Mouse (Mus musculus): ENCODE data around the gene Gstt1. TPM values are rescaled to one million over a fixed set of nuclear protein-coding genes. Genes with fewer than 3 reads are reported as not detected.
"Not testable (repeated sequence)": the region's sequence is repeated elsewhere in the genome, so short reads cannot be mapped to it uniquely, and the experiment has no call there.

The Gstt1 gene
- polyA plus RNA-seq (2012; rRNA removed), result 15.4 and 19.2 TPM in 2 replicates

DNA sequence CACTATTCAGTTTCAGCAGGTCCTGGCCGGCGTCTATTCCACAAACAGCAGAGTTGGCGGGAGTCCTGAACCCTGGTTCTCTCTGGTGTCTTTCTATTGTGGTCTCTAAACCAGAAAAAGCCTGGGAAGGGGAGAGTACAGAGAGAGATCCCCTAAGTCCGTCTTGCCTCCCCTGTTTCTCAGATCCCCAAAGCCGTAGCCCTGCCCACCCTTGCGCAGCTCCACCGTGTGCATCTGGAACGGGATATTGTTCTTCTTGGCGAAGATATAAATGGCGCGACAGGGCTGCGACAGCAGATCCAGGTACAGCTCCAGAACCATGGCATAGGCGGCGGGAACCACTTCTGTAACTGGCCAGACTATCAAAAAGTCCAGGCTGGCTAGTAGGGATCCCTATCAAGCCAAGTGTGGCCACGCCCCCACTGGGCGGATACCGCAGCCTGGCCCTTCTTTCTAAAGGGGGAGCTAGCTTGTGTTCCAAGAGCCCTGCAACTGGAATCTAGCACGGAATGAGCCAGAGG is at the start of gene Gstt1:
TSS of gene Gstt1 (minus strand) at position 409 of the 521 bp plus-strand sequence.
- 4% methylated on average over 18 of the region's 18 CpGs for WGBS
- Histone ChIP-seq H3K36me3 (ENCODE audit: control insufficient read depth, insufficient read depth, low read length) (no peaks in the 10 kb centered on the region), H3K4me3 (ENCODE audit: control insufficient read depth, insufficient read depth, low read length) (peak within 1 kb of the TSS; percentile 44), H3K4me1 (replicated peaks; ENCODE audit: control insufficient read depth, insufficient read depth, low read length) (peaks cover 13% of the 10 kb centered on the region), H3K27ac (ENCODE audit: control insufficient read depth, insufficient read depth, low read length) (no peak within 1 kb of the TSS), H3K27me3 (ENCODE audit: control insufficient read depth, insufficient read depth, low read length) (no peaks in the 10 kb centered on the region)
- DNase-seq, result no peak
- TF ChIP-seq CTCF (IDR thresholded peaks at IDR 0.05; ENCODE audit: borderline replicate concordance, control insufficient read depth, extremely low read depth, insufficient read depth, low read length, poor library complexity), result no peak
- TF ChIP-seq POLR2A (IDR thresholded peaks at IDR 0.05; ENCODE audit: control insufficient read depth, extremely low read depth, insufficient read depth, low read length, poor library complexity), result no peak

DNA sequence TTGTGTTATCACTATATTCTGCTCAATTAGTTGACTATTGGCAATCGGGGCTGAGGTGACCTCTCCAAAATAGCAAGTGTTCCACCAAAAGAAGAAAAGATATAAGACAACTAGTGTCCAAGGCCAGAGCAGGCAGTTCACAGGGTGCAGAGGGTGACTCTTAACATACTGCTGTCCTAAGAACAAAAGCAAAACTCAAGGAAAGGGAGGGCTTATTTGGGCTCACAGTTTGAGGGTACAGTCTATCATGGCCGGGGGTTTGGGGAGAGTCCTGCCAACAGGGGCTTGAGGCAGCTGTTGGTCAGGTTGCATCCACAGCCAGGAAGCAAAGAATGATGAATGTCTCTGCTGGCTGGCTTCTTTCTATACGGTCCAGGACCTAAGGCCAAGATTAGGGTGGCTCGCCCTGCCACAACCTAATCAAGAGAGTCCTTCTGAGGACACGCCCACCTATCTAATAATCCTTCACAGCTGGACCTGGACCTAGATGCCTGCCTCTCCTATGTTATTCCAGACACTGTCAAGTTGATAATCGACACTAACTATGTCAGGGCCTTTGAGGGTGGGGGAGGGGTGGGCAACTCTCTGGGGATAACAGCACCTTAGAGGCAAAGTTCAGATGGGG is 47.0 kb upstream of the Gstt1 start:
- Histone ChIP-seq H3K27me3 (ENCODE audit: control insufficient read depth, insufficient read depth, low read length) (no peaks in the 10 kb centered on the region), H3K36me3 (ENCODE audit: control insufficient read depth, insufficient read depth, low read length) (no peaks in the 10 kb centered on the region), H3K4me3 (ENCODE audit: control insufficient read depth, insufficient read depth, low read length) (no peak overlapping the region), H3K27ac (ENCODE audit: control insufficient read depth, insufficient read depth, low read length) (no peak overlapping the region), H3K4me1 (replicated peaks; ENCODE audit: control insufficient read depth, insufficient read depth, low read length) (peaks cover 15% of the 10 kb centered on the region)
- DNase-seq, result no peak
- 90% methylated on average over 6 of the region's 6 CpGs for WGBS
- no peak for TF ChIP-seq CTCF (IDR thresholded peaks at IDR 0.05; ENCODE audit: borderline replicate concordance, control insufficient read depth, extremely low read depth, insufficient read depth, low read length, poor library complexity)
- TF ChIP-seq POLR2A (IDR thresholded peaks at IDR 0.05; ENCODE audit: control insufficient read depth, extremely low read depth, insufficient read depth, low read length, poor library complexity), result no peak

DNA sequence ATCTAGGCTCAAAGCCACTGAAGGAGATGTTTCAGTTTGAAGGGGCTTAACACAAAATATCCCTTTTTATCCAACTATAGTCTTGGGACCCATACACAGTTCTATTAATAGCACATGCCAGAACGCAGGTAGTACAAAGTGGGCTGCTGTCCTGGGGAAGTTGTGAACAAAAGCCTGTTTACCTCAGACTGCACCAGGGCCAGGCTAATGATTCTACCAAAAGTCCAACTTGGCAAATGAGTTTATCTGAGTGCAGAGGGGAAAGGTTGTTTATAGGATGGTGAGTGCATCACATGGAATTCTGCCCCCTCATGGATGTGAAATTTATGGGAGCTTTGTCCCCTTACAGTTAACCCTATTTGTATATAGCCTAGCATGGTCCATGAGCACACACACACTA is 46.4 kb upstream of the Gstt1 start:
- no peak for DNase-seq
- no peaks in the 10 kb centered on the region for H3K36me3 ChIP-seq (ENCODE audit: control insufficient read depth, insufficient read depth, low read length)
- peaks cover 15% of the 10 kb centered on the region for H3K4me1 ChIP-seq (replicated peaks; ENCODE audit: control insufficient read depth, insufficient read depth, low read length)
- H3K27ac ChIP-seq (ENCODE audit: control insufficient read depth, insufficient read depth, low read length), result no peak overlapping the region
- TF ChIP-seq CTCF (IDR thresholded peaks at IDR 0.05; ENCODE audit: borderline replicate concordance, control insufficient read depth, extremely low read depth, insufficient read depth, low read length, poor library complexity) (no peak), POLR2A (IDR thresholded peaks at IDR 0.05; ENCODE audit: control insufficient read depth, extremely low read depth, insufficient read depth, low read length, poor library complexity) (no peak)
- 94% methylated on average over 1 of the region's 1 CpGs for WGBS
- H3K27me3 ChIP-seq (ENCODE audit: control insufficient read depth, insufficient read depth, low read length), result no peaks in the 10 kb centered on the region
- no peak overlapping the region for H3K4me3 ChIP-seq (ENCODE audit: control insufficient read depth, insufficient read depth, low read length)

DNA sequence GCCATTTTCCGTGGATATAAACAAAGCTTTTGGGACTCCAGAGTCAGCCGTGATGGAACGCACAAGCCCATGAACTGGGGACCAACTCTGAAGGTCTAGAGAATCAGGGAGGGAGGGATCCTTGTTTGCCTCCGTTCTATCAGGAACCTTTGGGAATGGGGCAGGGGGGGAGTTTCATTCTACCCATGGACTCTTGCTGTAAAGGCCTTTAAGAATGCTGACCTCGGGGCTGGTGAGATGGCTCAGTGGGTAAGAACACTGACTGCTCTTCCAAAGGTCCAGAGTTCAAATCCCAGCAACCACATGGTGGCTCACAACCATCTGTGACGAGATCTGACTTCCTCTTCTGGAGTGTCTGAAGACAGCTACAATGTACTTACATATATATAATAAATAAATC is 45.5 kb upstream of the Gstt1 start:
- H3K36me3 ChIP-seq (ENCODE audit: control insufficient read depth, insufficient read depth, low read length); H3K27ac ChIP-seq (ENCODE audit: control insufficient read depth, insufficient read depth, low read length); H3K4me3 ChIP-seq (ENCODE audit: control insufficient read depth, insufficient read depth, low read length); H3K27me3 ChIP-seq (ENCODE audit: control insufficient read depth, insufficient read depth, low read length); DNase-seq: not testable (repeated sequence)
- peaks cover 15% of the 10 kb centered on the region for H3K4me1 ChIP-seq (replicated peaks; ENCODE audit: control insufficient read depth, insufficient read depth, low read length)
- 85% methylated on average over 6 of the region's 6 CpGs for WGBS

DNA sequence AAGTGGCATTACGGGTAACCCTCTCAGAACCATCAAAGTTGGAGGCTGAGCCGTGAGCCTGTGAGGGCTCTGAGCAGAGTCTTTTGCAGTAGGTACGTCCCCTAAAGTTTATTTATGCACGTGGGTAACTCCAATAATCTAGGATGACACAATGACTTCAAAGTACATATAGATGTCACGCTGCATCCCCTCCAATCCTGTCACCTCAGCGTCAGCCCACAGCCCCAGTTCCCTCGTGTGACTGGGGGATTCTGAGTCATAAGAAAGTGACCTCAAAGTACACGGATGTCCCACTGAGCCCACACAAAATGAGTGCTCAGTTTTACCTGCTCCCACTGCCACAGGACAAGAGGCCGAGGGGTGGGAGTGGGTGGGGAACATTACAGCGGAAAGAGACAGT is 40.7 kb upstream of the Gstt1 start:
- Histone ChIP-seq H3K4me1 (replicated peaks; ENCODE audit: control insufficient read depth, insufficient read depth, low read length) (peaks cover 12% of the 10 kb centered on the region), H3K4me3 (ENCODE audit: control insufficient read depth, insufficient read depth, low read length) (no peak overlapping the region), H3K27ac (ENCODE audit: control insufficient read depth, insufficient read depth, low read length) (no peak overlapping the region), H3K36me3 (ENCODE audit: control insufficient read depth, insufficient read depth, low read length) (no peaks in the 10 kb centered on the region), H3K27me3 (ENCODE audit: control insufficient read depth, insufficient read depth, low read length) (no peaks in the 10 kb centered on the region)
- no peak for TF ChIP-seq POLR2A (IDR thresholded peaks at IDR 0.05; ENCODE audit: control insufficient read depth, extremely low read depth, insufficient read depth, low read length, poor library complexity)
- 86% methylated on average over 10 of the region's 10 CpGs for WGBS
- no peak for DNase-seq

DNA sequence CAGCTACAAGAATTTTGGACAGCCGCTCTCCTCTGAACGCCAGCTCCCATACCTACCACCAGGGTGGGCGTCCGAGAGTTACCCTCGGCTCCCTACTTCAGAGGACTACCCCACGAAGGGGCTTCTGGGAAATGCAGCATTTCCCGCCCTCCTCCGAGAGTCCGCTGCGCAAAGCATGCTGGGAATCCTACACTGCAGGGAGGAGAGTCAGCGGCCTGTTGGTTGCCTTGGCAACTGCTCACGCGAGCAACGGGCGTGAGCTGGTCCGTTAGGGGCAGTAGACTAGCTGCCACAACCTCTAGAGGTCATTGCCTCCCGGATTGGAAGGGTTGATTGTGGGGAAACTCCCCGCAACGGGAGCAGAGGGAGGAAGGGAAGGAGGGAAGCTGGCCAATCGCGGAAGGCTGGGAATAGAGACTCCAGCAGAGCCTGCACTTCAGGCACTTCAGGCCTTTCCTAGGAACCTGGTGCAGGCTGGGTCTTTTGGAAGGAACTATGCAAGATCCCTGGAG is 38.9 kb upstream of the Gstt1 start, which contains the start of gene Gstt2:
TSS of gene Gstt2 (minus strand) at position 177 of the 512 bp plus-strand sequence.
- DNase-seq, result peak; percentile 93
- under 1% methylated on average over 21 of the region's 21 CpGs for WGBS
- H3K4me1 ChIP-seq (replicated peaks; ENCODE audit: control insufficient read depth, insufficient read depth, low read length), result peaks cover 26% of the 10 kb centered on the region
- H3K36me3 ChIP-seq (ENCODE audit: control insufficient read depth, insufficient read depth, low read length), result no peaks in the 10 kb centered on the region
- H3K27ac ChIP-seq (ENCODE audit: control insufficient read depth, insufficient read depth, low read length), result peak within 1 kb of the TSS; percentile 87
- no peaks in the 10 kb centered on the region for H3K27me3 ChIP-seq (ENCODE audit: control insufficient read depth, insufficient read depth, low read length)
- peak within 1 kb of the TSS; percentile 59 for H3K4me3 ChIP-seq (ENCODE audit: control insufficient read depth, insufficient read depth, low read length)
- peak; percentile 69; the same call in 1 of the 2 replicates for TF ChIP-seq CTCF (IDR thresholded peaks at IDR 0.05; ENCODE audit: borderline replicate concordance, control insufficient read depth, extremely low read depth, insufficient read depth, low read length, poor library complexity)
- TF ChIP-seq POLR2A (IDR thresholded peaks at IDR 0.05; ENCODE audit: control insufficient read depth, extremely low read depth, insufficient read depth, low read length, poor library complexity), result peak; percentile 84
